Mouse (Mus musculus): ENCODE data around the gene Rhbdd1.

DNA sequence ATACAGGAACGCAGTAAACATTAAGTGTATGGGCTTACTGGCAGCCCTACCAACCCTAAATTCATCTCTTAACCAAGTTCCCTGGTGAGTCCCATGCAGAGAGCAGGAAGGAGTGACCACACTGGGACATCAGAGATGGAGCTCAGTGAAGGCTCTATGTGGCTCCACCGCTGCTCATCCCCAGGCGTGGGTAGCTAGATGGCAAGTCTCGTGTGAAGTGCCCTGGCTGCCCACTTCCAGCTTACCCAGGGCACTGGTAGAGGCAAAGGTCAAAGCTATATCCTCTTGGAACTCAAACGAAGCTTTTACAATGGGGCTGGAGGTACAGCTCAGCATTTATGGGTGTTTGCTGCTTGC, 117.4 kb downstream of the Rhbdd1 start:
- no peak for TF ChIP-seq CTCF (IDR thresholded peaks at IDR 0.05; ENCODE audit: low read depth)
- TF ChIP-seq EP300 (IDR thresholded peaks at IDR 0.05; ENCODE audit: low read depth), result no peak
